Mouse (Mus musculus): Measurements from ENCODE around the gene Sox5. TPM values are rescaled to one million over a fixed set of nuclear protein-coding genes. Genes with fewer than 3 reads are reported as not detected.
"Not testable (repeated sequence)": the region's sequence is repeated elsewhere in the genome, so short reads cannot be mapped to it uniquely, and the experiment has no call there.

Gene Sox5
- polyA plus RNA-seq, 2 experiments, result 1.6 to 1.7 TPM

DNA sequence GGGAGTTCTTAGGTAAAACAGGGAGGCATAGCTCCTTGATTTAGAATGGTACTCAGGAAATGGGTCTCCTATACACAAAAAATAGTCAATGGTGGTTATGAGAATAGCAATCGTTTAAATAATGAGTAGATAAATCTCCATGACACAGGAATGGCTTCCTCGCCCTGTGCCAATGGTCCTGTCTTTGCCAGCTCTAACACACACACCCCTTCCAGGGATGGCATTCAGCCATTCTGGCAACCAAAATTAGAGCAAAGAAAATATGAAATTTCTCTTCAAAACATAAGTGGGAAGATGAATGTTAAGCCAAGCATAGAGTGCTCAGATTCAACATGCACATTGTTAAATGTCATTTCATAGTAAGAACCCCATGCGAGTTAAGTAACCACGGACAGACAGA lies 495.7 kb downstream of the Sox5 start:
- no peak for DNase-seq (ENCODE audit: low read depth in 3 of 3, low spot score in 3 of 3)
- Histone ChIP-seq H3K4me3 (ENCODE audit: insufficient read depth in 1 of 2, low read depth in 2 of 2, low read length in 2 of 2) (no peak overlapping the region), H3K9ac (replicated peaks) (no peak overlapping the region), H3K27ac (no peak overlapping the region), H3K4me1 (replicated peaks; ENCODE audit: control insufficient read depth in 2 of 2, insufficient read depth in 2 of 2, low read length in 1 of 2) (no peaks in the 10 kb centered on the region), H3K27me3 (ENCODE audit: control insufficient read depth, insufficient read depth, low read length) (no peaks in the 10 kb centered on the region), H3K36me3 (replicated peaks; ENCODE audit: control insufficient read depth, insufficient read depth, low read depth) (no peaks in the 10 kb centered on the region), H3K4me2 (ENCODE audit: low read depth) (no peak overlapping the region), H3K9me3 (ENCODE audit: control insufficient read depth, low read length) (no peaks in the 10 kb centered on the region)
- no peak for ATAC-seq (ENCODE audit: insufficient read depth)
- no peak for TF ChIP-seq CTCF (IDR thresholded peaks at IDR 0.05; ENCODE audit: low read depth)
- WGBS (ENCODE audit: insufficient replicate concordance), result 73% methylated on average over 4 of the region's 4 CpGs

DNA sequence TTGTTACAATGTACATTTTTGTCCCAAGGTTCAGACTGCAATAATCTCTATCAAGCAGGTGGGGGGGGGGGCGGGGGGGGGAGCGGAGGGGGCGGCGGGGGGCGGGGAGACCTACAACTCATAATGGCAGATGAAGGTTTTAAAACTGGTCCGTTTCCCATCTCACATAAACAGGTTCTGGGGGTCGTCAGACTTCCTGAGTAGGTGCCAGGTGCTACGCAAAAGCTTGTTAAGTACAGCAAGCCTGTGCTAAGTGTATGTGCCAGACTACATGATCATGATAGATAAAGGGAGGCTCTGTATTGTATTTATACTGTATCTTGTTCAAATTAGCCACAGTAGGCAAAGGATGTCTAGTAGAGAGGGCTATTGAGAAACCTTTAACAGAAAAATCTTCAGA lies 498.6 kb downstream of the Sox5 start:
- no peak overlapping the region for H3K9ac ChIP-seq (replicated peaks)
- H3K27me3 ChIP-seq (ENCODE audit: control insufficient read depth, insufficient read depth, low read length), result no peaks in the 10 kb centered on the region
- no peaks in the 10 kb centered on the region for H3K9me3 ChIP-seq (ENCODE audit: control insufficient read depth, low read length)
- no peak overlapping the region for H3K4me2 ChIP-seq (ENCODE audit: low read depth)
- no peak overlapping the region for H3K27ac ChIP-seq
- TF ChIP-seq CTCF (IDR thresholded peaks at IDR 0.05; ENCODE audit: low read depth), result no peak
- TF ChIP-seq EP300 (IDR thresholded peaks at IDR 0.05; ENCODE audit: low read depth), result no peak
- 41% methylated on average over 8 of the region's 8 CpGs for WGBS (ENCODE audit: insufficient replicate concordance)
- no peak overlapping the region for H3K4me3 ChIP-seq (ENCODE audit: insufficient read depth in 1 of 2, low read depth in 2 of 2, low read length in 2 of 2)
- no peak for ATAC-seq (ENCODE audit: insufficient read depth)
- no peaks in the 10 kb centered on the region for H3K36me3 ChIP-seq (replicated peaks; ENCODE audit: control insufficient read depth, insufficient read depth, low read depth)
- no peak for DNase-seq (ENCODE audit: low read depth in 3 of 3, low spot score in 3 of 3)
- H3K4me1 ChIP-seq (replicated peaks; ENCODE audit: control insufficient read depth in 2 of 2, insufficient read depth in 2 of 2, low read length in 1 of 2), result no peaks in the 10 kb centered on the region

DNA sequence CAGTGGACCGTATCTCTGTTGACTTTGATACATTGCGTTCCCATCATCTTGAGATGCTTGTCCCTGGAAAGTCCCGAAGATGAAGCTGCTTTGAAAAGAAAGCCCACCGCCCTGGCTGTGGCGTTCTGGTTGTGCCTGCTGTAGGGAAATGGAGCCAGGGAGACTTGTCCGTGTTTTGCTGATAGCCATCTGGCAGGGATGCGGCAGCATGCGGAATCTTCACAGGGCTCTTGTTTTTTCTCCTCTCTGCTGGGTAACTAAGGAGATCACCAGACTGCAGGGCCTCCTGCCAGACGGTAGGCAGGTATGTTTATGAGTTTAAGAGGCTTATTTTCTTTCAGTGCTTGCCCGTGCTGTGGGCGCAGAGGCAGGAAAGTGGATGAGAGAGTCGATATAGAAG lies 499.0 kb downstream of the Sox5 start:
- Histone ChIP-seq H3K4me2 (ENCODE audit: low read depth) (no peak overlapping the region), H3K27me3 (ENCODE audit: control insufficient read depth, insufficient read depth, low read length) (no peaks in the 10 kb centered on the region), H3K9me3 (ENCODE audit: control insufficient read depth, low read length) (no peaks in the 10 kb centered on the region), H3K27ac (no peak overlapping the region), H3K4me1 (replicated peaks; ENCODE audit: control insufficient read depth in 2 of 2, insufficient read depth in 2 of 2, low read length in 1 of 2) (no peaks in the 10 kb centered on the region), H3K36me3 (replicated peaks; ENCODE audit: control insufficient read depth, insufficient read depth, low read depth) (no peaks in the 10 kb centered on the region), H3K9ac (replicated peaks) (no peak overlapping the region), H3K4me3 (ENCODE audit: insufficient read depth in 1 of 2, low read depth in 2 of 2, low read length in 2 of 2) (no peak overlapping the region)
- TF ChIP-seq CTCF (IDR thresholded peaks at IDR 0.05; ENCODE audit: low read depth), result no peak
- no peak for TF ChIP-seq EP300 (IDR thresholded peaks at IDR 0.05; ENCODE audit: low read depth)
- DNase-seq (ENCODE audit: low read depth in 3 of 3, low spot score in 3 of 3), result no peak
- ATAC-seq (ENCODE audit: insufficient read depth), result no peak
- 75% methylated on average over 12 of the region's 12 CpGs for WGBS (ENCODE audit: insufficient replicate concordance)

DNA sequence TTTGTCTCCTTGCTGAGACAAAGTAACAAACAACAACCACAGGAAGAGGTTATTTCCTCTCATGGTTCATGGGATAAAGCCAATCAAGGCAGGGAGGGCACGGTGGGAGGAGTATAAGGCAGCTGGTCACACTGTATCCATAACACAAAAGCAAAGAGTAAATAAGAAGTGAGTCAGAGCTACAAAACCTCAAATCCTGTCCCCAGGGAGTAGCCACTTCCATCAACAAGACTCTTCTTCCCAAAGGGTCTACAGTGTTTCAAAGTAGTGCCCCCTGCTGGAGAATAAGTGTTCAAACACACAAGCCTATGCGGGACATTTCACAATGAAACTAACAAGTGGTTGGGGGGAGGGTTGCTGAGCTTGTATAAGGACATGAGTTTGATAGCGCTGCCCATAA lies 500.1 kb downstream of the Sox5 start:
- TF ChIP-seq CTCF (IDR thresholded peaks at IDR 0.05; ENCODE audit: low read depth) (no peak), EP300 (IDR thresholded peaks at IDR 0.05; ENCODE audit: low read depth) (no peak)
- Histone ChIP-seq H3K4me1 (replicated peaks; ENCODE audit: control insufficient read depth in 2 of 2, insufficient read depth in 2 of 2, low read length in 1 of 2) (no peaks in the 10 kb centered on the region), H3K9me3 (ENCODE audit: control insufficient read depth, low read length) (no peaks in the 10 kb centered on the region), H3K27me3 (ENCODE audit: control insufficient read depth, insufficient read depth, low read length) (no peaks in the 10 kb centered on the region), H3K4me3 (ENCODE audit: insufficient read depth in 1 of 2, low read depth in 2 of 2, low read length in 2 of 2) (no peak overlapping the region), H3K27ac (no peak overlapping the region), H3K9ac (replicated peaks) (no peak overlapping the region), H3K36me3 (replicated peaks; ENCODE audit: control insufficient read depth, insufficient read depth, low read depth) (no peaks in the 10 kb centered on the region), H3K4me2 (ENCODE audit: low read depth) (no peak overlapping the region)
- 60% methylated on average over 3 of the region's 3 CpGs for WGBS (ENCODE audit: insufficient replicate concordance)
- ATAC-seq (ENCODE audit: insufficient read depth) (no peak), DNase-seq (ENCODE audit: low read depth in 3 of 3, low spot score in 3 of 3) (no peak)

DNA sequence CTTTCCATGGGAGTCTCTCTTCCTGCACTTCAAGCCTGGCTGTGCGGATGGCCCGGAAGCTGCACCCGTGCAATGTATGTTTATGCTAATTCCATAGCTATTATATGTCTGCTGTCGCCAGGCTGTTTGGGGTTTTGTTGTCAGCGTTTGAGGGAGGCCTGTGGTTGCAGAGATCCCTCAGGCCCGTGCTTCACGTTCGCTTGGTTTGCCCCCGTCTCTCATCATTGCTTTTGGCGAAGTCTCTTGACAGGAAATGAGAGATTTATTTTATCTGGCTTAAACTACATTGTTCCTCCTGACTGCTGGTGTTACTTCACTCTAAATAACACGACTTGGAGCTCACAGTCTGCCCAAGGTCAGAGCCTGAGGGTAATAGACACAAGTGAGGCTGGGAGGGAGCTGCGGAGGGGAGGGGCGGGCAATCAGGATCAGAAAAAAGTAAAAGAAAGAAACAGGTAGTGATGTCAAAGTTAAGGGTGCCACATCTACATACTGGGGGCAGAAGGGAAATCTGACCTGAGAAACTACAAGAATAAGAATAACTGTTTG lies 503.2 kb downstream of the Sox5 start:
- Histone ChIP-seq H3K9ac (replicated peaks) (no peak overlapping the region), H3K27me3 (ENCODE audit: control insufficient read depth, insufficient read depth, low read length) (no peaks in the 10 kb centered on the region), H3K36me3 (replicated peaks; ENCODE audit: control insufficient read depth, insufficient read depth, low read depth) (no peaks in the 10 kb centered on the region), H3K4me2 (ENCODE audit: low read depth) (no peak overlapping the region), H3K4me1 (replicated peaks; ENCODE audit: control insufficient read depth in 2 of 2, insufficient read depth in 2 of 2, low read length in 1 of 2) (no peaks in the 10 kb centered on the region), H3K27ac (no peak overlapping the region), H3K9me3 (ENCODE audit: control insufficient read depth, low read length) (no peaks in the 10 kb centered on the region), H3K4me3 (ENCODE audit: insufficient read depth in 1 of 2, low read depth in 2 of 2, low read length in 2 of 2) (no peak overlapping the region)
- ATAC-seq (ENCODE audit: insufficient read depth), result no peak
- 61% methylated on average over 13 of the region's 13 CpGs for WGBS (ENCODE audit: insufficient replicate concordance)
- TF ChIP-seq EP300 (IDR thresholded peaks at IDR 0.05; ENCODE audit: low read depth), result no peak
- no peak for TF ChIP-seq CTCF (IDR thresholded peaks at IDR 0.05; ENCODE audit: low read depth)
- no peak for DNase-seq (ENCODE audit: low read depth in 3 of 3, low spot score in 3 of 3)

DNA sequence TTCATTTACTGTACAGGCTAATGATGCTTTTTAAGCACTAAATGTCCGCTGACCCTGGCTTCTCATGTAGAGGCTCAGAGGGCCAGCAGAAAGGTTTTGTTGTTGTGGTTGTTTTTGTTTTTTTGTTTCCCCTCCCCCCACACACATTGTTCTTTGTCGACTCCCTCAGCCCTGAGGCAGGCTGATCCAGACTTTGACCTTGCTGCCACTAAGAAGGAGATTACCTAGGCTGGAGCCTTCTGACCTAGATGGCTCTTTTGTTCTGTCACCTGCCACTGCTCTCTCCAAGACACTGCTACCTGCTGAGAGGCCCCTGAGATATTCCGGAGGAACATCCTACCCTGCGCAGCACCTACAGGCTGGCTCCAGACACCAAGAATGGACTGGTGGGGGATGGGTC lies 508.4 kb downstream of the Sox5 start:
- WGBS (ENCODE audit: insufficient replicate concordance), result 56% methylated on average over 4 of the region's 4 CpGs

More for the DNA sequence above, 508.4 kb downstream of the Sox5 start:
- not testable (repeated sequence) for DNase-seq (ENCODE audit: low read depth in 3 of 3, low spot score in 3 of 3); H3K4me2 ChIP-seq (ENCODE audit: low read depth); H3K36me3 ChIP-seq (replicated peaks; ENCODE audit: control insufficient read depth, insufficient read depth, low read depth); H3K4me3 ChIP-seq (ENCODE audit: insufficient read depth in 1 of 2, low read depth in 2 of 2, low read length in 2 of 2); H3K27me3 ChIP-seq (ENCODE audit: control insufficient read depth, insufficient read depth, low read length); H3K27ac ChIP-seq; H3K9ac ChIP-seq (replicated peaks); H3K9me3 ChIP-seq (ENCODE audit: control insufficient read depth, low read length); ATAC-seq (ENCODE audit: insufficient read depth); H3K4me1 ChIP-seq (replicated peaks; ENCODE audit: control insufficient read depth in 2 of 2, insufficient read depth in 2 of 2, low read length in 1 of 2)

Measured in liver, embryonic 14.5 days (tissue).